Mouse (Mus musculus): ENCODE measurements at regions not wholly inside any gene's neighbourhood (a gene's known extent, or its start where the extent isn't known, plus 50 kb on each side); places are given as distances from the start of the nearest gene placed in this dataset.

GRCm38 (mm10) chr6:141041358-141041757 is 207.7 kb upstream of the Pde3a start:
- no peak for DNase-seq

GRCm38 (mm10) chr6:141041781-141042625 is 207.1 kb upstream of the Pde3a start:
- no peak for DNase-seq

GRCm38 (mm10) chr6:141048271-141048670 is 200.8 kb upstream of the Pde3a start:
- no peak for DNase-seq

- DNase-seq = no peak
These were observed 198.9 kb upstream of the Pde3a start for GRCm38 (mm10) chr6:141050038-141050684.

GRCm38 (mm10) chr6:141054026-141054425 is 195.0 kb upstream of the Pde3a start:
- DNase-seq = no peak

- DNase-seq = no peak
These were observed 189.7 kb upstream of the Pde3a start for GRCm38 (mm10) chr6:141059250-141059916.

GRCm38 (mm10) chr6:141065724-141066123 is 183.3 kb upstream of the Pde3a start:
- DNase-seq = no peak

GRCm38 (mm10) chr6:141068861-141069467 is 180.1 kb upstream of the Pde3a start:
- DNase-seq = no peak

- DNase-seq = no peak
These were observed 179.2 kb upstream of the Pde3a start for GRCm38 (mm10) chr6:141069896-141070295.

- DNase-seq = no peak
These were observed 177.6 kb upstream of the Pde3a start for GRCm38 (mm10) chr6:141071507-141071906.

GRCm38 (mm10) chr6:141091076-141091780 is 157.8 kb upstream of the Pde3a start:
- no peak for DNase-seq

- DNase-seq = no peak
These were observed 157.3 kb upstream of the Pde3a start for GRCm38 (mm10) chr6:141091781-141092140.

- no peak for DNase-seq
These were observed 151.5 kb upstream of the Pde3a start for GRCm38 (mm10) chr6:141097338-141098122.

GRCm38 (mm10) chr6:141118287-141118686 is 130.8 kb upstream of the Pde3a start:
- no peak for DNase-seq

GRCm38 (mm10) chr6:141126614-141127396 is 122.3 kb upstream of the Pde3a start:
- no peak for DNase-seq

GRCm38 (mm10) chr6:141129596-141129995 is 119.5 kb upstream of the Pde3a start:
- DNase-seq = no peak

- DNase-seq = no peak
These were observed 114.9 kb upstream of the Pde3a start for GRCm38 (mm10) chr6:141134176-141134575.

GRCm38 (mm10) chr6:141136664-141137375 is 112.2 kb upstream of the Pde3a start:
- no peak for DNase-seq

- DNase-seq = no peak
These were observed 108.1 kb upstream of the Pde3a start for GRCm38 (mm10) chr6:141141016-141141415.

Data from spleen, adult 18-20 months (tissue).